Mouse (Mus musculus) cortical plate, adult 2 months (tissue): ENCODE results near the gene Topbp1.

Experiments used
- CTCF ChIP-seq: fragments of 200-500 bp; IDR thresholded peaks from 2 replicates; pipeline ENCODE4 v1.5.1; 2011; ENCODE audit warnings: mild to moderate bottlenecking, control low read depth, low read length; ENCODE audit not compliant: insufficient read depth; ENCODE audit errors: extremely low read depth
- POLR2A ChIP-seq: fragments of 200-500 bp; IDR thresholded peaks from 2 replicates; pipeline ENCODE4 v1.6.1; 2011; ENCODE audit warnings: mild to moderate bottlenecking, low read length, control low read depth; ENCODE audit not compliant: insufficient read depth; ENCODE audit errors: extremely low read depth

- TF ChIP-seq POLR2A = no peak
- no peak for TF ChIP-seq CTCF
These were observed 84.2 kb downstream of the Topbp1 start for GRCm38 (mm10) chr9:103389261-103389660.
